Mouse (Mus musculus) lung, postnatal 0 days (tissue): ENCODE measurements at regions not wholly inside any gene's neighbourhood (a gene's known extent, or its start where the extent isn't known, plus 50 kb on each side); places are given as distances from the start of the nearest gene placed in this dataset.

Experiments
- ATAC-seq: fragments of 200-750 bp; cut with Nextera tagmentation; 2 replicates; pipeline ENCODE4 v1.8.0; 2017; ENCODE audit warnings: moderate library complexity
- DNase-seq: peaks from one replicate; pipeline ENCODE4 v3.0.0-alpha.2; 2016; ENCODE audit warnings: low spot score
- H3K27ac ChIP-seq: fragments of 300-500 bp; sonication (generic); 2 replicates; pipeline ENCODE4 v1.5.1; 2014; ENCODE audit warnings: antibody characterized with exemption, mild to moderate bottlenecking, low read length, mixed read lengths
- H3K27me3 ChIP-seq: fragments of 300-500 bp; sonication (generic); replicated peaks from 2 replicates; pipeline ENCODE4 v1.6.1; 2014; ENCODE audit warnings: low read length, mixed read lengths; ENCODE audit not compliant: insufficient read depth
- H3K36me3 ChIP-seq: fragments of 300-500 bp; sonication (generic); 2 replicates; pipeline ENCODE4 v1.6.1; 2014; ENCODE audit warnings: low read length, mixed read lengths; ENCODE audit not compliant: insufficient read depth
- H3K4me1 ChIP-seq: fragments of 300-500 bp; sonication (generic); 2 replicates; pipeline ENCODE4 v1.6.1; 2014; ENCODE audit warnings: antibody characterized with exemption, low read depth, low read length, mixed read lengths; ENCODE audit not compliant: insufficient read depth
- H3K4me2 ChIP-seq: fragments of 300-500 bp; sonication (generic); replicated peaks from 2 replicates; pipeline ENCODE4 v1.6.1; 2014; ENCODE audit warnings: low read depth, mild to moderate bottlenecking, low read length, moderate library complexity, mixed read lengths
- H3K4me3 ChIP-seq: fragments of 300-500 bp; sonication (generic); 2 replicates; pipeline ENCODE4 v1.5.1; 2014; ENCODE audit warnings: low read depth, low read length
- H3K9ac ChIP-seq: fragments of 300-500 bp; sonication (generic); replicated peaks from 2 replicates; pipeline ENCODE4 v1.6.1; 2014; ENCODE audit warnings: low read depth, mild to moderate bottlenecking
- H3K9me3 ChIP-seq: fragments of 300-500 bp; sonication (generic); 2 replicates; pipeline ENCODE4 v1.6.1; 2016; ENCODE audit warnings: low read length, mixed read lengths
- CTCF ChIP-seq: IDR thresholded peaks from 2 replicates; pipeline ENCODE4 v1.5.1; 2016; ENCODE audit warnings: antibody characterized with exemption, mild to moderate bottlenecking
- EP300 ChIP-seq: IDR thresholded peaks from 2 replicates; pipeline ENCODE4 v1.6.1; 2016; ENCODE audit warnings: antibody characterized with exemption, mild to moderate bottlenecking, control low read depth
- WGBS: fragments of 180-500 bp; shearing (Covaris S2); extraction: QIAGEN DNeasy Blood & Tissue Kit; methylation state at CpG from one replicate; pipeline ENCODE4 v1.1.7; 2014; 5-methylcytosine and 5-hydroxymethylcytosine counted together

GRCm38 (mm10) chr3:77198265-77198664, 1124.2 kb downstream of the Fstl5 start:
- no peak overlapping the region for H3K4me2 ChIP-seq
- ATAC-seq, result peak; percentile 73; the same call in 1 of the 2 replicates
- 51% methylated on average over 2 of the region's 2 CpGs for WGBS
- no peak overlapping the region for H3K9ac ChIP-seq
- no peaks in the 10 kb centered on the region for H3K4me1 ChIP-seq
- no peaks in the 10 kb centered on the region for H3K27me3 ChIP-seq
- DNase-seq, result peak; percentile 53
- no peaks in the 10 kb centered on the region for H3K36me3 ChIP-seq
- no peaks in the 10 kb centered on the region for H3K9me3 ChIP-seq
- no peak overlapping the region for H3K27ac ChIP-seq
- no peak overlapping the region for H3K4me3 ChIP-seq
- TF ChIP-seq CTCF (no peak), EP300 (no peak)

GRCm38 (mm10) chr3:77226007-77226406, 1151.9 kb downstream of the Fstl5 start:
- TF ChIP-seq EP300, result no peak
- no peak for TF ChIP-seq CTCF
- no peak overlapping the region for H3K27ac ChIP-seq
- WGBS, result 47% methylated on average over 1 of the region's 1 CpGs
- no peak overlapping the region for H3K4me3 ChIP-seq
- H3K27me3 ChIP-seq, result no peaks in the 10 kb centered on the region
- no peak overlapping the region for H3K4me2 ChIP-seq
- no peak overlapping the region for H3K9ac ChIP-seq
- DNase-seq, result no peak
- H3K36me3 ChIP-seq, result no peaks in the 10 kb centered on the region
- H3K9me3 ChIP-seq, result no peaks in the 10 kb centered on the region
- ATAC-seq, result no peak
- H3K4me1 ChIP-seq, result no peaks in the 10 kb centered on the region
